Mouse (Mus musculus) limb, embryonic 14.5 days (tissue): Measurements from ENCODE around the gene Add2. TPM values are rescaled to one million over a fixed set of nuclear protein-coding genes. Genes with fewer than 3 reads are reported as not detected.
"Not testable (repeated sequence)": the region's sequence is repeated elsewhere in the genome, so short reads cannot be mapped to it uniquely, and the experiment has no call there.

ENCODE experiments used
- ATAC-seq: fragments of 200-750 bp; cut with Nextera tagmentation; 2 replicates; pipeline ENCODE4 v1.8.0; 2017; ENCODE audit warnings: low read depth, moderate number of reproducible peaks, moderate TSS enrichment; ENCODE audit not compliant: low FRiP score
- DNase-seq: peaks from one replicate; pipeline ENCODE4 v3.0.0-alpha.2; 2015; ENCODE audit warnings: low spot score
- H3K27ac ChIP-seq: fragments of 300-500 bp; sonication (generic); replicated peaks from 2 replicates; pipeline ENCODE4 v1.5.1; 2014; ENCODE audit warnings: low read depth, mild to moderate bottlenecking, low read length, moderate library complexity, mixed read lengths
- H3K27me3 ChIP-seq: fragments of 300-500 bp; sonication (generic); 2 replicates; pipeline ENCODE4 v1.6.1; 2014; ENCODE audit warnings: low read length, mixed read lengths; ENCODE audit not compliant: control insufficient read depth, insufficient read depth
- H3K36me3 ChIP-seq: fragments of 300-500 bp; sonication (generic); 2 replicates; pipeline ENCODE4 v1.6.1; 2014; ENCODE audit warnings: mild to moderate bottlenecking, low read length, moderate library complexity, mixed read lengths; ENCODE audit not compliant: control insufficient read depth, insufficient read depth
- H3K4me1 ChIP-seq: fragments of 300-500 bp; sonication (generic); 2 replicates; pipeline ENCODE4 v1.6.1; 2014; ENCODE audit warnings: antibody characterized with exemption, low read length, mixed read lengths; ENCODE audit not compliant: control insufficient read depth, insufficient read depth
- H3K4me2 ChIP-seq: fragments of 300-500 bp; sonication (generic); replicated peaks from 2 replicates; pipeline ENCODE4 v1.6.1; 2014; ENCODE audit warnings: low read depth, mild to moderate bottlenecking, low read length, moderate library complexity; ENCODE audit not compliant: severe bottlenecking
- H3K4me3 ChIP-seq: fragments of 300-500 bp; sonication (generic); replicated peaks from 2 replicates; pipeline ENCODE4 v1.5.1; 2014; ENCODE audit warnings: low read length
- H3K9ac ChIP-seq: fragments of 300-500 bp; sonication (generic); 2 replicates; pipeline ENCODE4 v1.6.1; 2014; ENCODE audit warnings: mild to moderate bottlenecking, low read depth, low read length, moderate library complexity; ENCODE audit not compliant: severe bottlenecking
- H3K9me3 ChIP-seq: fragments of 300-500 bp; sonication (generic); 2 replicates; pipeline ENCODE4 v1.6.1; 2016; ENCODE audit warnings: low read length; ENCODE audit not compliant: control insufficient read depth
- POLR2A ChIP-seq: fragments of 200-500 bp; IDR thresholded peaks from 2 replicates; pipeline ENCODE4 v1.8.0; 2012; ENCODE audit warnings: inconsistent platforms, mild to moderate bottlenecking, moderate library complexity, borderline replicate concordance; ENCODE audit not compliant: insufficient read depth, insufficient read length; ENCODE audit errors: extremely low read depth
- WGBS: fragments of 180-500 bp; shearing (Covaris S2); extraction: QIAGEN DNeasy Blood & Tissue Kit; methylation state at CpG from one replicate; pipeline ENCODE4 v1.1.7; 2014; 5-methylcytosine and 5-hydroxymethylcytosine counted together
- polyA plus RNA-seq, 2 experiments: library from polyadenylated mRNA; depleted of rRNA in 1 of 2; stranded (reverse) in 1 of 2; unstranded in 1 of 2; fragments of >200 nt; fragmentation: Nextera tagmentation in 1 of 2; extraction: Ambion mirVana in 1 of 2; gene quantifications; 2 replicates each; pipeline versions ENCODE4 v1.2.1 to v1.2.3; 2012 to 2014

Add2 gene
- polyA plus RNA-seq (2012; rRNA removed) = 2.3 and 2.6 TPM in 2 replicates
- polyA plus RNA-seq (2014; fragmentation: Nextera tagmentation; extraction: Ambion mirVana) = 1.4 and 2.6 TPM in 2 replicates

DNA sequence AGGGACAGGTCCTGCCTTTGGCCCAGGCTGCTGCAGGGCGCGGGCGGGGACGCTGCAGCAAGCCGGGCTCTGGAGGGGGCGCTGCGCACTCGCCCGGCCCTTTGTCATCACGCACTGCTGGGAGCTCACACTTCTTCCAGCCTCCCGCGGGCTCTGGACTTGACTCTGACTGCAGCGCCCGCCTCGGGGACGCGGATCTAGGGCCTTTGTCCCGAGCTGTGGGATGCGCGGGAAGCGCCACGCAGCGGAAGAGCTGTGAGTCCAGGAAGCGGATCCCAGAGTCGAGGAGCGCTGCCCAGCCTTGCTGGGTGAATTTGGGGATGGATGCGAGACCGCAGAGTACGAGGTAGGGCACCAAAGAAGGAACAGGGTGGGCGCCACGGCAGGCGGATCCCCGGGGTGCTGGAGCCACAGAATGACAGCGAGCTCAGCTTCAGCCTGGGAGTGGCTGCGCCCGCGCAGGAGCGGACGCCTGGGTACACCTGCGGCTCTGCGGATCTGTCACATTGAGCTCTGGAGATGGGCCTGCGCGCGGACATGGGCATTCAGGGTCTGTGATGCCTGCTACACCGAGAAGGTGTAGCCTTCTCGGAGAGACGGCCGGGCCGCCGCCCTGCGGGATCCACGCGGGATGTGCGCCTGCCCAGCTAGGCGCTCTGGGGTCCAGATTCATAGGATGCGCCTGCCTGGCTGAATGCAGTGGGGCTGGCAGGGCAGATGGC is at the start of gene Add2:
Gene Add2, plus strand, starts transcription at position 81 of the 722 bp plus-strand sequence.
- Histone ChIP-seq H3K27ac (no peak within 1 kb of the TSS), H3K4me3 (peak within 1 kb of the TSS; percentile 50), H3K9me3 (no peaks in the 10 kb centered on the region), H3K4me1 (no peaks in the 10 kb centered on the region), H3K27me3 (peaks cover 16% of the 10 kb centered on the region), H3K4me2 (peak within 1 kb of the TSS; percentile 91), H3K36me3 (no peaks in the 10 kb centered on the region), H3K9ac (peak within 1 kb of the TSS; percentile 62)
- DNase-seq (peak; percentile 7), ATAC-seq (peak; percentile 57; the same call in 1 of the 2 replicates)
- WGBS = 1% methylated on average over 56 of the region's 56 CpGs
- no peak for TF ChIP-seq POLR2A

DNA sequence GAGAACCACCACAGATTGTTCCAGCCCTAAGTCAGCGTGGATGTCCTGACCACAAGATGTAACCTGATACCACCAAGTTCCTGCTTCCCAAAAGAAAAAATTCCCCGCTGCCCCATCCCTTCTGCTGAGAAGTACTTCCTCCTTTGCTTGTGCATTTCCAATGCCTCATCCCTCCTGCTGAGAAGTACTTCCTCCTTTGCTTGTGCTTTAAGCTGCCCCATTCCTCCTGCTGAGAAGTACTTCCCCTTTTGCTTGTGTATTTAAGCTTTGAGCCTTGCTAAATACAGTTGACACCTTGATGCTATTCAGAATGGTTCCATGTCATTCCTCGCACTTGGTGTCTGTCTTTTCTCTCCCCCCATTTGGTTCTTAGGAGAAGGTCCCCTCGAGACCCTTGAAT is 49.7 kb upstream of the Add2 start:
- not testable (repeated sequence) for DNase-seq, H3K9ac ChIP-seq, ATAC-seq, H3K27ac ChIP-seq, H3K4me2 ChIP-seq, H3K9me3 ChIP-seq, H3K27me3 ChIP-seq, H3K4me1 ChIP-seq, H3K4me3 ChIP-seq, H3K36me3 ChIP-seq
- WGBS = 80% methylated on average over 4 of the region's 4 CpGs

DNA sequence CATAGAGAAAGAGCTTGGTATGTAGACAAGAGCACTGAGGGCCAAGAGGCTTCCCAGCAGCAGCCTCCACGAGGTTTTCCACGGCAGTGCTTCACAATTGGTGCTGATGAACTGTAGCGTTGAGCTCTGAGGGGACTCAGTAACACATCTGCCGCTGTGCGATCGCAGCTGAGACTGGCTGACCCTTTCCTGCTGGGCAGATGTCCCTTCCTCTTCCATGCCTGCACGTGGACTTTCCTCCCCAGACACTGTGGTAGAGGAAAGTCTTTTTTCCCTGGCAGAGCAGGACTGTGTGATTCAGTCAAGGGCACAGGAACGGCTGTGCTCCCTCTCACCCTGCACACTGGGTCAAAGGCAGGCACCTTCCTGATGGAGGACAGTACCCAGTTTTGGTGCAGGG is 44.1 kb upstream of the Add2 start:
- WGBS = 77% methylated on average over 8 of the region's 8 CpGs
- no peaks in the 10 kb centered on the region for H3K9me3 ChIP-seq
- H3K4me2 ChIP-seq = no peak overlapping the region
- no peak for TF ChIP-seq POLR2A
- H3K27ac ChIP-seq = no peak overlapping the region
- ATAC-seq (no peak), DNase-seq (no peak)
- no peaks in the 10 kb centered on the region for H3K27me3 ChIP-seq
- no peak overlapping the region for H3K4me3 ChIP-seq
- no peaks in the 10 kb centered on the region for H3K4me1 ChIP-seq
- no peak overlapping the region for H3K9ac ChIP-seq
- H3K36me3 ChIP-seq = no peaks in the 10 kb centered on the region

DNA sequence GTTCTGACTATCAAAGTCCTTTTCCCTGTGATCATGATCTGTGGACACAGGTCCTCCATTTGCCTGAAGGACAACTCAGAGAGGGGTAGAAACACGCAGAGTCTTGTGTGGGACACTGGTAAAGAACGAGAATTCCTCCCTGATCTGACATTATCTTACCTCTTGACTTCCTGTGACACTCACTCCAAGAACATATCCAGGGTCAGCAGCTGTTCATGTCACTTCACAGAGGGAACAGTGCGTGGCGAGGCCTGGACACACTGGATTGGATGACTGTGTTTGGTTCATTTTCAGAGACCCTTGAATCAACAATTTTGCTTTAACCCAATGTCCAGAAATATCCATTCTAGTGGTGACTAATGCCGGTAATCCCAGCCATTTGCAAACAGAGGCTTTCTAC is 38.9 kb upstream of the Add2 start:
- ATAC-seq, H3K4me1 ChIP-seq, H3K4me2 ChIP-seq, H3K4me3 ChIP-seq, H3K9me3 ChIP-seq, H3K27ac ChIP-seq, H3K27me3 ChIP-seq, DNase-seq, H3K36me3 ChIP-seq, H3K9ac ChIP-seq: not testable (repeated sequence)
- 82% methylated on average over 5 of the region's 5 CpGs for whole genome bisulfite sequencing

DNA sequence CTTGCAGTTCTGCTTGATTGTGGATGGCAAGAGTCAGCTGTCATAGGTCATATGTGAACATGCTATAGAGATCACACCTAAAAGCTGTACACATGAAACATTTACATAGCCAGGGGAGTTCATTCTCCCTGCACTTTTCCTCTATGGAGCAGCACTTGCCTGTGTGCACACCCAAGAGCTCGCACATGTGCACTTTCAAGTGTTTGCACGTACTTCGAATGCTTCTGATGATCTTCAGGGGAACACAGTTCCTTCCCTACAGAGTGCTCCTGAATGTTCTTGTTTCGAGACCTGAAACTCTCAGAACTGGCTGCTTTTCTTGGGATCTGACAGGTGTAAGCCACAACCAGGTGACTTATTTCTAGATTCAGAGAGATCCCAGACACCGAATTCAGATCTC is 37.7 kb upstream of the Add2 start:
- not testable (repeated sequence) for H3K9me3 ChIP-seq, H3K4me2 ChIP-seq, H3K4me1 ChIP-seq, DNase-seq, ATAC-seq, H3K27ac ChIP-seq, H3K36me3 ChIP-seq, H3K27me3 ChIP-seq, H3K9ac ChIP-seq, H3K4me3 ChIP-seq
- WGBS = 85% methylated on average over 5 of the region's 5 CpGs
